Mouse (Mus musculus): ENCODE results near the gene Sp110. TPM values are rescaled to one million over a fixed set of nuclear protein-coding genes. Genes with fewer than 3 reads are reported as not detected.
A peak's percentile ranks its signal among the peaks of the same experiment; 100 is the strongest.
"Not testable (repeated sequence)": the region's sequence is repeated elsewhere in the genome, so short reads cannot be mapped to it uniquely, and the experiment has no call there.

Gene Sp110
- 1.4 and 1.5 TPM in 2 replicates for polyA plus RNA-seq (2016; fragmentation: Nextera tagmentation; extraction: Ambion mirVana)

DNA sequence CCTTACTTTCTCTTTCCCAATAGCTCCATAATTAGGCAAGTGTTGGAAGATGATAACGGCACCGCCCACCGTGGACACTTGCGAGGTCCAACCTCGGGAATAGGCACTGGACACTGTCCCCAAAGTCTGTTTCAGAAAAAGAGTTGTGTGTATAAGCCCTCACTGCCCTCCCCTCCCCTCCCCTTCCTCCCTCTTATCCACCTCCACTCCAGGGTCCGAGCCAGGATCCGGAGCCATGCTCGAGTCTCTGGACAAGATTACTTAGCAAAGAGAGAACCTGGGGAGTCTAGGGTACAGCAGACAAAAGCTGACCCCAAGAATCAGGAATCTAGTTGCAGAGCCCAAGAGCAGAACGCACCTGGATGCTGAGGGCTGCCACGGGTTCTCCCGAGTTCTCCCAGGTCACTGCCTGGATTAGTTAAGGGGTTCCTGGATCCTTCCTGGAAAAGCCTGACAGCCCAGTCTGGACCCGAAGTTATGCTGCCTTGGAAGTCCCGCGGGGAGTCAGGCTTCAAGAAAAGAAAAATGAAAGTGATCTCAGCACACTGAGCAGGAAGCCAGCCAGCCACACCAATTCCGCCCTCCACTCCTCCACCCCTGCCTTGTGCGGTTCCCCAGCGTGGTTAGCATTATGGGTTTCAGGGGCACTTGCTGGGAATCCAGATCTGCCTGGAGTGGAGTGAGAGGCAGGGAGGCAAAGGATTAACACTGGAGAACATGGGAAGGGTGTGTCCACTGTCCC, at the start of gene Sp110:
Gene Sp110 (minus strand): TSS at position 547 of the 742 bp plus-strand sequence.
- 62% methylated on average over 17 of the region's 17 CpGs for WGBS

DNA sequence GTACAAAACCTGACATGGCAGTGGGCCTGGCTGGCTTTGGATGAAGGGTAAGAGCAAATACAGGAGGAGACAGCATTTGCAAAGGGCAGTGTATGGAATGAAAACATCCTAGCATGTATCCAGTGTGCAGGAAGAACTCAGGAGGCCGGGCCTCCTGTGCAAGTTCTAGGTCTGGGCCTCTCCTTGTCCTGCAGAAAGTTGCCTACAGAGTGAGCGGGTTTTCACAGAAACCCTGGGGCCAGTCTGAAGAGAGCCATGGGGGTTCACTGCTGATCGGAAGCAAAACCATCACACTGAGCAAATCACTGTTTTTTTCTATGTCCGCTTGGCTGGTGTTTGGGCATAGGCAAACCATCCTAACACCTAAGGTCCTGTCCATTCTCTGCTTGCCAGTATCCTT, 39.5 kb upstream of the Sp110 start:
- WGBS = 71% methylated on average over 4 of the region's 4 CpGs

More for the DNA sequence above, at the start of gene Sp110:
- H3K4me1 ChIP-seq (replicated peaks); ATAC-seq (ENCODE audit: insufficient number of reproducible peaks, low FRiP score); H3K36me3 ChIP-seq; H3K4me3 ChIP-seq; H3K9ac ChIP-seq; H3K4me2 ChIP-seq; H3K9me3 ChIP-seq (replicated peaks); H3K27me3 ChIP-seq (replicated peaks); H3K27ac ChIP-seq (ENCODE audit: poor library complexity, severe bottlenecking): not testable (repeated sequence)

DNA sequence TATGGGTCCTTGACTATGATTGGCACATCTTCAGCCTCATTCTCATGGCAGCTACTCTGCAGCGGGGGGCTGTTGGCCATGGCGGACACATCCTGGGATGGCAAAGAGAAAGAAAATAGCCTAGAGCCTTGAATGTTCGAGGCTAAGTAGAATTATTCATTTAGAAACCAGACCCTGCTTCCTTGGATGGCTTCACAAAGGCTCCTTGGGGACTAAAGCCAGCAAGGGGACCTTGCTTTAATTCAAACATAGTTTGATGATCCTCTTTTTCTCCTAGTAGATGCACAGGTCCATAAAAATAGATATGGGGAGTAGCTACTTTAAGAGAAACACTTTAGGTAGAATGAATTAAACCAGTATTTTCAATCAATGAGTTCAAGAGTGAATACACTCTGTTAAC, 38.3 kb upstream of the Sp110 start:
- H3K36me3 ChIP-seq; H3K4me1 ChIP-seq (replicated peaks); H3K4me3 ChIP-seq; H3K9me3 ChIP-seq (replicated peaks); ATAC-seq (ENCODE audit: insufficient number of reproducible peaks, low FRiP score); H3K27ac ChIP-seq (ENCODE audit: poor library complexity, severe bottlenecking); H3K9ac ChIP-seq; H3K4me2 ChIP-seq; H3K27me3 ChIP-seq (replicated peaks): not testable (repeated sequence)
- WGBS = 59% methylated on average over 3 of the region's 3 CpGs

More for the DNA sequence above, 39.5 kb upstream of the Sp110 start:
- H3K9ac ChIP-seq; H3K9me3 ChIP-seq (replicated peaks); H3K4me3 ChIP-seq; H3K36me3 ChIP-seq; H3K27ac ChIP-seq (ENCODE audit: poor library complexity, severe bottlenecking); ATAC-seq (ENCODE audit: insufficient number of reproducible peaks, low FRiP score); H3K4me2 ChIP-seq; H3K27me3 ChIP-seq (replicated peaks); H3K4me1 ChIP-seq (replicated peaks): not testable (repeated sequence)

DNA sequence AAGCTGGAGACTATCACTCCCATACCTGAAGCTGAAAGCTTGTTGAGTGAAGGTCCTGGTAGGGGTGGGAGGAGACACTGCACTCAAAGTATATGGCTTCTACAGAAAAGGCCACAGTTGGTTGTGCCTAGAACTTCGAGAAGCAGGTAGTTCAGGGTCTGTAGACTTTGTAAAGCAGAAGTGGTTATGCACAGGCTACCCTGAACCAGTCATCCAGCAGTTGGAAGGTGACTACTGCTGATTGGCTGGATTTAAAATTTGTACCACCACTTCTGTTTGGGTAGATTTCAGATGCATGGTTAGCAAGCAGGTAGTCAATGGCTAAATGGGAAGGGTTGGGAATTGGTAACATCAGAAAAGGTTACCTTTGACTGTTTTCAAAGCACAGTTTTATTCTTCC, 20.1 kb upstream of the Sp110 start:
- not testable (repeated sequence) for H3K27me3 ChIP-seq (replicated peaks); H3K4me1 ChIP-seq (replicated peaks); H3K36me3 ChIP-seq; ATAC-seq (ENCODE audit: insufficient number of reproducible peaks, low FRiP score); H3K9ac ChIP-seq; H3K4me3 ChIP-seq; H3K4me2 ChIP-seq; H3K27ac ChIP-seq (ENCODE audit: poor library complexity, severe bottlenecking); H3K9me3 ChIP-seq (replicated peaks)
- WGBS = 52% methylated on average over 1 of the region's 1 CpGs

DNA sequence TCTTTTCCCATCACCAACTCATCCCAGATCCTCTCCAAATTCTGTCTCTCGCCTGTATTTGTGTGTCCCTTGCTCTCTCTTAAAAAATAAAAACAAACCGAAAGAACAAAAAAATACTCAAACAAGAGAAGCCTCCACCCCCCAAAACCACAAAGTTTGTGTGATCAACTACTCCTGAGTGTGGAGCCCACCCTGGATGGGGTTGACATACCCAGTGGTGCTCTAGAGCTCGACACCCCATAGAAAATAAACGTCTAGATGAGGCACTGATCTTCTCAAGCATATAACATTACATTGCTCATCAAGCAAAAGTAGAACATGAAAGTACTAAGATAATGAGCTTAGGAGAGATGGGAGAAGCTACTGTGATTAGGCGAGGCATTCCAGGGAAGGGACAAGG, 18.5 kb upstream of the Sp110 start:
- not testable (repeated sequence) for H3K4me2 ChIP-seq; H3K27ac ChIP-seq (ENCODE audit: poor library complexity, severe bottlenecking); H3K9ac ChIP-seq; ATAC-seq (ENCODE audit: insufficient number of reproducible peaks, low FRiP score); H3K36me3 ChIP-seq; H3K27me3 ChIP-seq (replicated peaks); H3K4me1 ChIP-seq (replicated peaks); H3K9me3 ChIP-seq (replicated peaks); H3K4me3 ChIP-seq
- WGBS = 53% methylated on average over 4 of the region's 5 CpGs

DNA sequence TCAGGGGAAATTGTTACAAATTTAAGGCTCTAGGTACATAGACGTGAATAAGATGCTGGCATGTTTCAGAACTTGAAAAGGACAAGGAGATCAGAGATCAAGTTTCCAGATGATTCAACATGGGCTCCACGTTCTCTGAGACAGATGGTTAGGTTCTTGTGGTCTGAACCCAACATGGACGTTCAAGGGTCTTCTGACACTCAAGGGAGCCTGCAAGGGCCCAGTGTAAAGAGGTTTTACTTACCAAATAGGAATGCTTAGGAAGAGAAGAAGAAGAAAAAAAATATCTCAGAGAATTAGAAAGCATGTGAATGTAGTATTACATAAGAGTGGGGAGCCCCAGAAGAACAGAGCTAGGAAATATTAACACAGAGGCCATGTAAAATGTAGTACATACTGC, 17.2 kb upstream of the Sp110 start:
- not testable (repeated sequence) for ATAC-seq (ENCODE audit: insufficient number of reproducible peaks, low FRiP score); H3K4me2 ChIP-seq; H3K36me3 ChIP-seq; H3K4me1 ChIP-seq (replicated peaks); H3K27ac ChIP-seq (ENCODE audit: poor library complexity, severe bottlenecking); H3K9ac ChIP-seq; H3K4me3 ChIP-seq; H3K27me3 ChIP-seq (replicated peaks); H3K9me3 ChIP-seq (replicated peaks)
- 53% methylated on average over 3 of the region's 3 CpGs for WGBS

DNA sequence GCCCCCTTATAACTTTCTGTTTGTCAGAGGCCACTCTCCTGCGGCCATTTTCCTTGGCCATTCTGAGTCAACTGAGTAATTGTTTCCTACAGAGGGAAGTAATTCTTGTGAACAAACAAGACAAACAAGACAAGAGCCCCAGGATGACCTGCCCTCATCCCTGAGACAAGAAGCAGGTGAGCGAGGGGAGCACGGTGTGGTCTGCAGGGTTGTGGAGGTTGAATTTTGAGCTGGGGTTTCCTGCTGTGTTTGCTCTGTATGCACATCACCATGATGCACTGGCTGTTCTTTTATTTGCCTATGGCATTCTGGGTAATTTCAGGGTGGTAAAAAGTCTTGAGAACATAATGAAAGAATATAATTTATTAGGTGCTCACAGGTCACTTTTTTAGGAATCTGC, 16.5 kb upstream of the Sp110 start:
- H3K27ac ChIP-seq (ENCODE audit: poor library complexity, severe bottlenecking); H3K4me1 ChIP-seq (replicated peaks); H3K27me3 ChIP-seq (replicated peaks); H3K4me3 ChIP-seq; H3K4me2 ChIP-seq; ATAC-seq (ENCODE audit: insufficient number of reproducible peaks, low FRiP score); H3K9me3 ChIP-seq (replicated peaks); H3K36me3 ChIP-seq; H3K9ac ChIP-seq: not testable (repeated sequence)
- WGBS = 87% methylated on average over 3 of the region's 3 CpGs

DNA sequence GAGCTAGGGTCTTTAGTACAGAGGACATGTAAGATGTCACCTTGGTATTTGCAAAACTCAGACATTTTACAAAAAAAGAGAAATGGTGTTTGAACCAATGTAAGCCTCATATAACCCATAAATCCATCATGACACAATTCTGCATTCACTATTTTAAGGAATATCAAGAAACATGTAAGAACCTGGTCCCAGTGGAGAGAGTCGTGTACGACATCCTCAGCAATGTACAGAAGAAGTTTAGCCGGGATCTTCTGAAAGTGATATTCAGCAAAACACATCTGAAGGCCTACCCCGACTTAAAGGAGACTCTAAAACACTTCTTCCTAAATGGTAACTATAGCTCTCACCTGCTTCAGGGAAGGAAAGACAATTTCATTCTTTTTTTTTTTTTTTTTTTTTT, 12.0 kb upstream of the Sp110 start:
- not testable (repeated sequence) for H3K27ac ChIP-seq (ENCODE audit: poor library complexity, severe bottlenecking); H3K36me3 ChIP-seq; H3K27me3 ChIP-seq (replicated peaks); H3K4me1 ChIP-seq (replicated peaks); ATAC-seq (ENCODE audit: insufficient number of reproducible peaks, low FRiP score); H3K9me3 ChIP-seq (replicated peaks); H3K4me2 ChIP-seq; H3K4me3 ChIP-seq; H3K9ac ChIP-seq
- WGBS = no CpG with 5 or more reads among the region's 4 CpGs

DNA sequence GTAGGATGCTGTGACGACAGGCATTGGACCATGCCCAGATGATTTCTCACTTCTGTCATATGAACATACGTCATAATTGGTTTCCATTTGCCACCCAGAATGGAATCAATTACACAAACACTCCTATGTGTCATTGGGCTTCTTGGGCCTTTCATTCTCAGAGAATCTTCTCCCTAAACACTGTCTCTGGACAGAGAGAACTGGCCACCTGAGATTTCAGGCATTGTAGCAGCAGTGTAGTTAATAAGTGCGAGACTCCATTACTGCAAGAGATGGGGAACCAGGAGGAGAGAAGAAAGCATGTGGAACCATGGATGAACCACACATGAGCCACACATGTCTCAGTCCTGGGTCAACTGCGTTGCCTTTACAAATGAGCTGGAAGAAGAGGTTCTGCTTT, 9.7 kb upstream of the Sp110 start:
- not testable (repeated sequence) for H3K27me3 ChIP-seq (replicated peaks); H3K9me3 ChIP-seq (replicated peaks); H3K9ac ChIP-seq; ATAC-seq (ENCODE audit: insufficient number of reproducible peaks, low FRiP score); H3K36me3 ChIP-seq; H3K27ac ChIP-seq (ENCODE audit: poor library complexity, severe bottlenecking); H3K4me2 ChIP-seq; H3K4me3 ChIP-seq; H3K4me1 ChIP-seq (replicated peaks)
- 73% methylated on average over 3 of the region's 4 CpGs for WGBS

DNA sequence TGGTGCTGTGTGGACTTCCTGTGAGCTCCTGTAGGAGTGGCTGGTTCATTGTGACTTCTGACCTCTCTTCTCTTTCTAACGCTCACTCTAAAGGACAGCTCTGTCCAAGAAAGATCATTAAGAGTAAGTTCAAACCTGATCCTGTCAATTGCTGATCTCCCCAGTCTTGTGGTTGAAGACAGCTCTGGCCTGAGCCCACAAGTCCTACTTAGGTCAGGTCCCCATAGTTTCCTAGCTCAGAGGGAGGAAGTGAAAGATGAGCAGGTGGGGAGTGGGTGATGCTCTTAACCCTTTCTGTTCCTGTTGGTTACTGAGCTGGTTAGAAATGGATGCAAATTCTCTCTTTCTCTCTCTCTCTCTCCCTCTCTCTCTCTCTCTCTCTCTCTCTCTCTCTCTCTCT, 5.7 kb upstream of the Sp110 start:
- not testable (repeated sequence) for ATAC-seq (ENCODE audit: insufficient number of reproducible peaks, low FRiP score); H3K4me3 ChIP-seq; H3K4me2 ChIP-seq; H3K27me3 ChIP-seq (replicated peaks); H3K27ac ChIP-seq (ENCODE audit: poor library complexity, severe bottlenecking); H3K4me1 ChIP-seq (replicated peaks); H3K9me3 ChIP-seq (replicated peaks); H3K36me3 ChIP-seq; H3K9ac ChIP-seq
- 78% methylated on average over 1 of the region's 1 CpGs for WGBS

DNA sequence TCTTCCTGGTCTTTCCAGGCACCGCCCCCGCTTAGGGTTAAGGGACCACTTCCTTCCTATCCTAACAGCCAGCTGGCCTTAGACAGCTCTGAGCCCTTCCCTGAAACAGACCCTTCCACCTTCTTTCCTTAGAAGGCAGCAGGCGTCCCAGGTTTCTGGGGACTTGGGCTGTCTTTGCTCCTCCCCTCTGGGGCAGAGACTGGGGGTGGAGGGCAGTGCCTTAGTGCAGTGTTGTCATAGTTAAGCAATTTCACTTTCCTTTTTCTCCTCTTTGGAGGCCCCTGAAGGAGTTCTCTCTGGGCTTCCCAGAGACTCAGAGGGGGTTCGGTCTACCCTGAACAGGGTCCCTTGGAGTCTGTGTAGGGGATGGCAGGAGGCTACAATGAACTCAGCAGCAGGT, 2.2 kb upstream of the Sp110 start:
- not testable (repeated sequence) for ATAC-seq (ENCODE audit: insufficient number of reproducible peaks, low FRiP score); H3K4me3 ChIP-seq; H3K4me1 ChIP-seq (replicated peaks); H3K27me3 ChIP-seq (replicated peaks); H3K36me3 ChIP-seq; H3K9me3 ChIP-seq (replicated peaks); H3K27ac ChIP-seq (ENCODE audit: poor library complexity, severe bottlenecking); H3K9ac ChIP-seq
- 52% methylated on average over 4 of the region's 4 CpGs for WGBS
- 0 out of 2 replicates have a peak overlapping the region, but pooled peaks have one; percentile 15 for H3K4me2 ChIP-seq

DNA sequence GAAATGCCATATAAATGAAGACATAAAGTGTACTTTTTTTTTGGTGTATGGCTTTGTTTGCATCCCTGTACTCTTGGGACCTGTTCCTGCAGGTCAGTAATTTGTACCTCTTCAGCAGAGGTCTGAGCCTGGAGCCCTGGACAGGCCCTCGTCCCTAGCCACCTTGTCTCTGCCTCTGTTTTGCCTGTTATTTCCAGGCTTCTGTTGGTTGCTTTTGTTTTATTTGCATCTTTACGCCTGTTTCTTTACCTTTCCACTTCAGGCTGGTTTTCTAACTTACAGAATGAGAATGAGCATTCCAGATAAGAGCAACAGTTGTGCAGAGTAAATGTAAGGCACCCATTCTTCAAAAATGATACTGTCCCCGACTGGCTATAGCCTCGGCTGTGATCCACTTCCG, 1.5 kb upstream of the Sp110 start, which contains the start of gene Sp140:
Gene Sp140 (plus strand): TSS at position 301 of the 400 bp plus-strand sequence.
- H3K4me1 ChIP-seq (replicated peaks); H3K9me3 ChIP-seq (replicated peaks); ATAC-seq (ENCODE audit: insufficient number of reproducible peaks, low FRiP score); H3K27ac ChIP-seq (ENCODE audit: poor library complexity, severe bottlenecking); H3K4me3 ChIP-seq; H3K36me3 ChIP-seq; H3K9ac ChIP-seq; H3K27me3 ChIP-seq (replicated peaks): not testable (repeated sequence)
- 0 out of 2 replicates have a peak within 1 kb of the TSS, but pooled peaks have one; percentile 15 for H3K4me2 ChIP-seq
- WGBS = 77% methylated on average over 1 of the region's 5 CpGs

Data from heart, embryonic 12.5 days (tissue).